Mouse (Mus musculus) kidney, adult 2 months (tissue): Measurements from ENCODE around the gene Zfp710.

Experiments used
- CTCF ChIP-seq: fragments of 200-500 bp; conservative IDR thresholded peaks from 2 replicates; pipeline ENCODE4 v1.5.1; 2011; ENCODE audit warnings: low read depth, mild to moderate bottlenecking, control low read depth, low read length, moderate library complexity, mixed read lengths; ENCODE audit not compliant: insufficient read depth, insufficient read length
- POLR2A ChIP-seq: fragments of 200-500 bp; IDR thresholded peaks from one replicate; pipeline ENCODE4 v1.6.1; 2011; ENCODE audit warnings: low read depth, low read length, control low read depth

GRCm38 (mm10) chr7:80033771-80034170, 9.2 kb downstream of the Zfp710 start:
- TF ChIP-seq CTCF (no peak), POLR2A (no peak)
